Comparison of ENCODE assay signal across 8 mouse cellular contexts in genomic region chr13:108044222-108044941, GRCm38 (mm10). TPM values are rescaled to one million over a fixed set of nuclear protein-coding genes. Genes with fewer than 3 reads are reported as not detected.
DNase-seq lines count a peak whose midpoint lies in the region; ATAC-seq and TF ChIP-seq lines count a peak whose summit lies in the region.

Smim15 (plus strand) TSS chr13:108044446.

- DNase-seq in ES-CJ7 (ENCODE audit: low read depth, low spot score): peak; percentile 74
- peak; percentile 86 for DNase-seq in heart, postnatal 0 days (ENCODE audit: low spot score)
- DNase-seq in kidney, postnatal 4 days: peak; percentile 93 to 96
- DNase-seq in neural tube, embryonic 11.5 days (ENCODE audit: low spot score): peak; percentile 95

- peak within 1 kb of the TSS; percentile 96 for H3K9ac ChIP-seq in forebrain, embryonic 13.5 days
- peak within 1 kb of the TSS; percentile 88 for H3K9ac ChIP-seq in heart, postnatal 0 days (replicated peaks; ENCODE audit: low read depth, low read length)
- peak within 1 kb of the TSS; percentile 99 for H3K9ac ChIP-seq in liver, embryonic 15.5 days
- H3K9ac ChIP-seq in neural tube, embryonic 11.5 days (ENCODE audit: low read length): peak within 1 kb of the TSS; percentile 88
- H3K9ac ChIP-seq in stomach, embryonic 16.5 days (ENCODE audit: low read length): peak within 1 kb of the TSS; percentile 98

- peak; percentile 75 for TF ChIP-seq EP300 in heart, postnatal 0 days (IDR thresholded peaks at IDR 0.05; ENCODE audit: low read depth)

- no peaks in the 10 kb centered on the region for H3K36me3 ChIP-seq in forebrain, embryonic 13.5 days (ENCODE audit: poor library complexity, severe bottlenecking)
- H3K36me3 ChIP-seq in heart, postnatal 0 days (replicated peaks; ENCODE audit: control insufficient read depth, insufficient read depth, low read length): peaks cover 15% of the 10 kb centered on the region
- peaks cover 19% of the 10 kb centered on the region for H3K36me3 ChIP-seq in liver, embryonic 15.5 days (replicated peaks)
- no peaks in the 10 kb centered on the region for H3K36me3 ChIP-seq in neural tube, embryonic 11.5 days (ENCODE audit: control insufficient read depth, insufficient read depth, low read length)
- peaks cover 3% of the 10 kb centered on the region; the same call in 1 of the 2 replicates for H3K36me3 ChIP-seq in stomach, embryonic 16.5 days (ENCODE audit: control insufficient read depth, insufficient read depth, low read length)

- H3K4me3 ChIP-seq in forebrain, embryonic 13.5 days: peak within 1 kb of the TSS; percentile 92
- peak within 1 kb of the TSS; percentile 90 for H3K4me3 ChIP-seq in heart, postnatal 0 days (ENCODE audit: low read depth, low read length)
- peak within 1 kb of the TSS; percentile 99 for H3K4me3 ChIP-seq in liver, embryonic 15.5 days (replicated peaks)
- H3K4me3 ChIP-seq in neural tube, embryonic 11.5 days (ENCODE audit: low read depth, low read length): peak within 1 kb of the TSS; percentile 87
- peak within 1 kb of the TSS; percentile 95 for H3K4me3 ChIP-seq in stomach, embryonic 16.5 days (replicated peaks; ENCODE audit: low read length)

- no peaks in the 10 kb centered on the region for H3K9me3 ChIP-seq in forebrain, embryonic 13.5 days (replicated peaks)
- H3K9me3 ChIP-seq in heart, postnatal 0 days (replicated peaks; ENCODE audit: control insufficient read depth, low read length): no peaks in the 10 kb centered on the region
- no peaks in the 10 kb centered on the region for H3K9me3 ChIP-seq in liver, embryonic 15.5 days (replicated peaks)
- no peaks in the 10 kb centered on the region for H3K9me3 ChIP-seq in neural tube, embryonic 11.5 days (ENCODE audit: control insufficient read depth, low read length)
- H3K9me3 ChIP-seq in stomach, embryonic 16.5 days (replicated peaks; ENCODE audit: control insufficient read depth, low read length): no peaks in the 10 kb centered on the region

- TF ChIP-seq CTCF in heart, postnatal 0 days (IDR thresholded peaks at IDR 0.05; ENCODE audit: low read depth): no peak

- peak; percentile 92 for ATAC-seq in cerebellum, adult (ENCODE audit: insufficient number of reproducible peaks, low FRiP score, low TSS enrichment)
- peak; percentile 97 for ATAC-seq in forebrain, embryonic 13.5 days
- peak; percentile 98 for ATAC-seq in heart, postnatal 0 days (ENCODE audit: insufficient read depth, low read depth)
- ATAC-seq in liver, embryonic 15.5 days (ENCODE audit: insufficient read depth): peak; percentile 95
- ATAC-seq in neural tube, embryonic 11.5 days (ENCODE audit: insufficient read depth, low FRiP score, low TSS enrichment): peak; percentile 95
- peak; percentile 96 for ATAC-seq in stomach, embryonic 16.5 days (ENCODE audit: insufficient read depth, low FRiP score)

- peak within 1 kb of the TSS; percentile 87 for H3K27ac ChIP-seq in forebrain, embryonic 13.5 days
- H3K27ac ChIP-seq in heart, postnatal 0 days (ENCODE audit: low read depth): peak within 1 kb of the TSS; percentile 93
- peak within 1 kb of the TSS; percentile 89 for H3K27ac ChIP-seq in liver, embryonic 15.5 days (replicated peaks)
- peak within 1 kb of the TSS; percentile 75 for H3K27ac ChIP-seq in neural tube, embryonic 11.5 days (ENCODE audit: low read depth, low read length)
- H3K27ac ChIP-seq in stomach, embryonic 16.5 days (ENCODE audit: low read length): peak within 1 kb of the TSS; percentile 99

- under 1% methylated on average over 67 of the region's 71 CpGs for WGBS in forebrain, embryonic 13.5 days
- under 1% methylated on average over 66 of the region's 71 CpGs for WGBS in heart, postnatal 0 days
- under 1% methylated on average over 71 of the region's 71 CpGs for WGBS in liver, embryonic 15.5 days (ENCODE audit: insufficient replicate concordance)
- under 1% methylated on average over 70 of the region's 71 CpGs for WGBS in neural tube, embryonic 11.5 days
- WGBS in stomach, embryonic 16.5 days: under 1% methylated on average over 70 of the region's 71 CpGs

- no peaks in the 10 kb centered on the region for H3K27me3 ChIP-seq in forebrain, embryonic 13.5 days
- H3K27me3 ChIP-seq in heart, postnatal 0 days (ENCODE audit: control insufficient read depth, insufficient read depth, low read length): no peaks in the 10 kb centered on the region
- no peaks in the 10 kb centered on the region for H3K27me3 ChIP-seq in liver, embryonic 15.5 days
- H3K27me3 ChIP-seq in neural tube, embryonic 11.5 days (ENCODE audit: control insufficient read depth, insufficient read depth, low read length): no peaks in the 10 kb centered on the region
- no peaks in the 10 kb centered on the region for H3K27me3 ChIP-seq in stomach, embryonic 16.5 days (ENCODE audit: control insufficient read depth, insufficient read depth, low read length)

- peaks cover 41% of the 10 kb centered on the region for H3K4me1 ChIP-seq in forebrain, embryonic 13.5 days
- peaks cover 8% of the 10 kb centered on the region; the same call in 1 of the 2 replicates for H3K4me1 ChIP-seq in heart, postnatal 0 days (ENCODE audit: control insufficient read depth, insufficient read depth)
- peaks cover 39% of the 10 kb centered on the region for H3K4me1 ChIP-seq in liver, embryonic 15.5 days (replicated peaks)
- peaks cover 12% of the 10 kb centered on the region for H3K4me1 ChIP-seq in neural tube, embryonic 11.5 days (ENCODE audit: control insufficient read depth, insufficient read depth, low read length)
- peaks cover 23% of the 10 kb centered on the region for H3K4me1 ChIP-seq in stomach, embryonic 16.5 days (ENCODE audit: control insufficient read depth, insufficient read depth, low read length)

- peak within 1 kb of the TSS; percentile 79 for H3K4me2 ChIP-seq in forebrain, embryonic 13.5 days
- peak within 1 kb of the TSS; percentile 99 for H3K4me2 ChIP-seq in heart, postnatal 0 days (ENCODE audit: low read depth, low read length)
- H3K4me2 ChIP-seq in liver, embryonic 15.5 days: peak within 1 kb of the TSS; percentile 96
- peak within 1 kb of the TSS; percentile 62 for H3K4me2 ChIP-seq in neural tube, embryonic 11.5 days (ENCODE audit: low read depth)
- peak within 1 kb of the TSS; percentile 61 for H3K4me2 ChIP-seq in stomach, embryonic 16.5 days (ENCODE audit: low read depth, low read length)

RNA-seq across cellular contexts. Expression of gene Smim15, which starts in this region (rescaled TPM):
- 49.1 and 52.6 TPM in 2 replicates for polyA plus RNA-seq in forebrain, embryonic 13.5 days (2015; fragmentation: Nextera tagmentation; extraction: Ambion mirVana)
- 22.5 and 50.7 TPM in 2 replicates for total RNA-seq in heart, postnatal 0 days (2014; rRNA removed; ENCODE audit: low replicate concordance)
- 23.0 and 25.0 TPM in 2 replicates for polyA plus RNA-seq in heart, postnatal 0 days (2015; fragmentation: Nextera tagmentation; extraction: Ambion mirVana)
- 21.7 and 22.9 TPM in 2 replicates for polyA plus RNA-seq in liver, embryonic 15.5 days (2015; fragmentation: Nextera tagmentation; extraction: Ambion mirVana)
- 58.4 and 58.7 TPM in 2 replicates for polyA plus RNA-seq in neural tube, embryonic 11.5 days (2014; fragmentation: Nextera tagmentation; extraction: Ambion mirVana)
- 64.4 and 69.3 TPM in 2 replicates for polyA plus RNA-seq in stomach, embryonic 16.5 days (2015; fragmentation: Nextera tagmentation; extraction: Ambion mirVana)

Comparison
In these comparisons a context has a peak if more than half of its experiments do, and no peak if none do; other contexts are left out.
1. Peak in every context shown above with its lines: DNase-seq, ATAC-seq, H3K4me3 ChIP-seq and H3K27ac ChIP-seq.